Mouse (Mus musculus): ENCODE data around the gene Sec16a. TPM values are rescaled to one million over a fixed set of nuclear protein-coding genes. Genes with fewer than 3 reads are reported as not detected.

Gene Sec16a
- polyA plus RNA-seq (2015; fragmentation: Nextera tagmentation; extraction: Ambion mirVana), result 21.3 and 21.5 TPM in 2 replicates

GRCm38 (mm10) chr2:26444946-26445665 lies at the start of gene Sec16a:
Gene Sec16a (minus strand): TSS chr2:26445216.
- peaks cover 39% of the 10 kb centered on the region for H3K4me1 ChIP-seq
- H3K4me2 ChIP-seq, result peak within 1 kb of the TSS; percentile 68
- peak within 1 kb of the TSS; percentile 96 for H3K27ac ChIP-seq
- peak within 1 kb of the TSS; percentile 81 for H3K9ac ChIP-seq
- WGBS, result under 1% methylated on average over 61 of the region's 61 CpGs
- peak within 1 kb of the TSS; percentile 75 for H3K4me3 ChIP-seq
- peak; percentile 93 for ATAC-seq (replicated peaks)
- peaks cover 11% of the 10 kb centered on the region for H3K36me3 ChIP-seq (replicated peaks)
- H3K27me3 ChIP-seq (replicated peaks), result no peaks in the 10 kb centered on the region
- H3K9me3 ChIP-seq, result no peaks in the 10 kb centered on the region

- Histone ChIP-seq H3K4me2 (no peak overlapping the region), H3K4me3 (no peak overlapping the region), H3K9me3 (no peaks in the 10 kb centered on the region), H3K9ac (no peak overlapping the region), H3K27me3 (replicated peaks) (no peaks in the 10 kb centered on the region), H3K27ac (peak overlapping the region; percentile 10; the same call in 1 of the 2 replicates), H3K36me3 (replicated peaks) (no peaks in the 10 kb centered on the region), H3K4me1 (peaks cover 85% of the 10 kb centered on the region)
- 69% methylated on average over 7 of the region's 7 CpGs for WGBS
- no peak for ATAC-seq (replicated peaks)
These were observed 49.4 kb upstream of the Sec16a start for GRCm38 (mm10) chr2:26494396-26494795.

- Histone ChIP-seq H3K27me3 (replicated peaks) (no peaks in the 10 kb centered on the region), H3K36me3 (replicated peaks) (no peaks in the 10 kb centered on the region), H3K27ac (peak overlapping the region; percentile 46), H3K4me3 (no peak overlapping the region), H3K4me2 (0 out of 2 replicates have a peak overlapping the region, but pooled peaks have one; percentile 19), H3K9ac (no peak overlapping the region), H3K4me1 (peaks cover 86% of the 10 kb centered on the region), H3K9me3 (no peaks in the 10 kb centered on the region)
- 36% methylated on average over 9 of the region's 9 CpGs for WGBS
- no peak for ATAC-seq (replicated peaks)
These were observed 48.2 kb upstream of the Sec16a start for GRCm38 (mm10) chr2:26493021-26493781.

GRCm38 (mm10) chr2:26490760-26491301 lies 45.8 kb upstream of the Sec16a start:
- ATAC-seq (replicated peaks), result no peak
- peaks cover 86% of the 10 kb centered on the region for H3K4me1 ChIP-seq
- peak overlapping the region; percentile 87 for H3K27ac ChIP-seq
- WGBS, result 20% methylated on average over 4 of the region's 4 CpGs
- H3K4me2 ChIP-seq, result no peak overlapping the region
- no peak overlapping the region for H3K4me3 ChIP-seq
- H3K27me3 ChIP-seq (replicated peaks), result no peaks in the 10 kb centered on the region
- H3K36me3 ChIP-seq (replicated peaks), result no peaks in the 10 kb centered on the region
- H3K9me3 ChIP-seq, result no peaks in the 10 kb centered on the region
- H3K9ac ChIP-seq, result no peak overlapping the region

GRCm38 (mm10) chr2:26488535-26489135 lies 43.6 kb upstream of the Sec16a start:
- no peak overlapping the region for H3K9ac ChIP-seq
- no peak for ATAC-seq (replicated peaks)
- H3K9me3 ChIP-seq, result no peaks in the 10 kb centered on the region
- peak overlapping the region; percentile 87 for H3K27ac ChIP-seq
- no peak overlapping the region for H3K4me3 ChIP-seq
- H3K4me1 ChIP-seq, result peaks cover 95% of the 10 kb centered on the region
- WGBS, result 48% methylated on average over 9 of the region's 9 CpGs
- H3K36me3 ChIP-seq (replicated peaks), result no peaks in the 10 kb centered on the region
- H3K4me2 ChIP-seq, result 0 out of 2 replicates have a peak overlapping the region, but pooled peaks have one; percentile 29
- no peaks in the 10 kb centered on the region for H3K27me3 ChIP-seq (replicated peaks)

GRCm38 (mm10) chr2:26487322-26488021 lies 42.5 kb upstream of the Sec16a start:
- Histone ChIP-seq H3K27me3 (replicated peaks) (no peaks in the 10 kb centered on the region), H3K27ac (peak overlapping the region; percentile 87), H3K9ac (no peak overlapping the region; the same call in 1 of the 2 replicates), H3K4me3 (no peak overlapping the region), H3K9me3 (no peaks in the 10 kb centered on the region), H3K36me3 (replicated peaks) (no peaks in the 10 kb centered on the region), H3K4me1 (peaks cover 95% of the 10 kb centered on the region), H3K4me2 (peak overlapping the region; percentile 29)
- peak; percentile 42 for ATAC-seq (replicated peaks)
- 7% methylated on average over 18 of the region's 18 CpGs for WGBS

GRCm38 (mm10) chr2:26486835-26487321 lies 41.9 kb upstream of the Sec16a start:
- Histone ChIP-seq H3K4me3 (no peak overlapping the region), H3K27ac (peak overlapping the region; percentile 87), H3K36me3 (replicated peaks) (no peaks in the 10 kb centered on the region), H3K4me1 (peaks cover 95% of the 10 kb centered on the region), H3K4me2 (peak overlapping the region; percentile 29), H3K27me3 (replicated peaks) (no peaks in the 10 kb centered on the region), H3K9me3 (no peaks in the 10 kb centered on the region), H3K9ac (no peak overlapping the region)
- 5% methylated on average over 3 of the region's 3 CpGs for whole genome bisulfite sequencing
- ATAC-seq (replicated peaks), result no peak

- 14% methylated on average over 5 of the region's 5 CpGs for WGBS
- H3K9ac ChIP-seq, result no peak overlapping the region; the same call in 1 of the 2 replicates
- no peaks in the 10 kb centered on the region for H3K27me3 ChIP-seq (replicated peaks)
- H3K4me3 ChIP-seq, result no peak overlapping the region
- H3K9me3 ChIP-seq, result no peaks in the 10 kb centered on the region
- H3K4me1 ChIP-seq, result peaks cover 95% of the 10 kb centered on the region
- peak overlapping the region; percentile 29 for H3K4me2 ChIP-seq
- H3K27ac ChIP-seq, result peak overlapping the region; percentile 87
- ATAC-seq (replicated peaks), result peak; percentile 11
- H3K36me3 ChIP-seq (replicated peaks), result no peaks in the 10 kb centered on the region
These were observed 41.3 kb upstream of the Sec16a start for GRCm38 (mm10) chr2:26486264-26486810.

GRCm38 (mm10) chr2:26485710-26486109 lies 40.7 kb upstream of the Sec16a start:
- H3K4me3 ChIP-seq, result no peak overlapping the region
- H3K9me3 ChIP-seq, result no peaks in the 10 kb centered on the region
- H3K27me3 ChIP-seq (replicated peaks), result no peaks in the 10 kb centered on the region
- H3K27ac ChIP-seq, result peak overlapping the region; percentile 87
- peak; percentile 53 for ATAC-seq (replicated peaks)
- H3K36me3 ChIP-seq (replicated peaks), result no peaks in the 10 kb centered on the region
- no peak overlapping the region; the same call in 1 of the 2 replicates for H3K9ac ChIP-seq
- H3K4me1 ChIP-seq, result peaks cover 88% of the 10 kb centered on the region
- peak overlapping the region; percentile 29 for H3K4me2 ChIP-seq
- 6% methylated on average over 7 of the region's 7 CpGs for WGBS

- Histone ChIP-seq H3K27me3 (replicated peaks) (no peaks in the 10 kb centered on the region), H3K9ac (no peak overlapping the region), H3K27ac (peak overlapping the region; percentile 87), H3K4me1 (peaks cover 84% of the 10 kb centered on the region), H3K4me2 (peak overlapping the region; percentile 29), H3K4me3 (no peak overlapping the region), H3K9me3 (no peaks in the 10 kb centered on the region), H3K36me3 (replicated peaks) (no peaks in the 10 kb centered on the region)
- WGBS, result 31% methylated on average over 9 of the region's 9 CpGs
- ATAC-seq (replicated peaks), result peak; percentile 25; the same call in 1 of the 2 replicates
These were observed 40.3 kb upstream of the Sec16a start for GRCm38 (mm10) chr2:26485278-26485677.

- no peaks in the 10 kb centered on the region for H3K27me3 ChIP-seq (replicated peaks)
- no peak for ATAC-seq (replicated peaks)
- 0 out of 2 replicates have a peak overlapping the region, but pooled peaks have one; percentile 16 for H3K27ac ChIP-seq
- H3K9ac ChIP-seq, result no peak overlapping the region
- no peaks in the 10 kb centered on the region for H3K9me3 ChIP-seq
- H3K36me3 ChIP-seq (replicated peaks), result no peaks in the 10 kb centered on the region
- 82% methylated on average over 10 of the region's 10 CpGs for WGBS
- H3K4me1 ChIP-seq, result peaks cover 77% of the 10 kb centered on the region
- no peak overlapping the region for H3K4me3 ChIP-seq
- H3K4me2 ChIP-seq, result no peak overlapping the region
These were observed 39.2 kb upstream of the Sec16a start for GRCm38 (mm10) chr2:26484169-26484568.
